Mouse (Mus musculus) forebrain, embryonic 11.5 days (tissue): Measurements from ENCODE around the gene Cap2. TPM values are rescaled to one million over a fixed set of nuclear protein-coding genes. Genes with fewer than 3 reads are reported as not detected.

Experiments used
- ATAC-seq: fragments of 200-750 bp; cut with Nextera tagmentation; replicated peaks from 2 replicates; pipeline ENCODE4 v1.8.0; 2017; ENCODE audit warnings: moderate TSS enrichment; ENCODE audit not compliant: low FRiP score
- DNase-seq: peaks from one replicate; pipeline ENCODE4 v3.0.0-alpha.2; 2017; ENCODE audit warnings: low spot score
- H3K27ac ChIP-seq: fragments of 300-500 bp; sonication (generic); 2 replicates; pipeline ENCODE4 v1.5.1; 2014; ENCODE audit warnings: low read depth, low read length
- H3K27me3 ChIP-seq: fragments of 300-500 bp; sonication (generic); 2 replicates; pipeline ENCODE4 v1.6.1; 2014; ENCODE audit warnings: mild to moderate bottlenecking, low read length, mixed read lengths; ENCODE audit not compliant: control insufficient read depth, insufficient read depth
- H3K36me3 ChIP-seq: fragments of 300-500 bp; sonication (generic); 2 replicates; pipeline ENCODE4 v1.6.1; 2014; ENCODE audit warnings: mild to moderate bottlenecking, low read length, moderate library complexity, mixed read lengths; ENCODE audit not compliant: control insufficient read depth, insufficient read depth
- H3K4me1 ChIP-seq: fragments of 300-500 bp; sonication (generic); replicated peaks from 2 replicates; pipeline ENCODE4 v1.6.1; 2014; ENCODE audit warnings: low read length, mixed read lengths; ENCODE audit not compliant: control insufficient read depth, insufficient read depth
- H3K4me2 ChIP-seq: fragments of 300-500 bp; sonication (generic); 2 replicates; pipeline ENCODE4 v1.6.1; 2014; ENCODE audit warnings: low read depth, mild to moderate bottlenecking, low read length, moderate library complexity, mixed read lengths; ENCODE audit not compliant: severe bottlenecking
- H3K4me3 ChIP-seq: fragments of 300-500 bp; sonication (generic); 2 replicates; pipeline ENCODE4 v1.5.1; 2014; ENCODE audit warnings: low read depth, low read length
- H3K9ac ChIP-seq: fragments of 300-500 bp; sonication (generic); 2 replicates; pipeline ENCODE4 v1.6.1; 2014; ENCODE audit warnings: low read length
- H3K9me3 ChIP-seq: fragments of 300-500 bp; sonication (generic); 2 replicates; pipeline ENCODE4 v1.6.1; 2016; ENCODE audit warnings: low read length, mixed read lengths; ENCODE audit not compliant: control insufficient read depth
- WGBS: fragments of 180-500 bp; shearing (Covaris S2); extraction: QIAGEN DNeasy Blood & Tissue Kit; methylation state at CpG from one replicate; pipeline ENCODE4 v1.1.7; 2014; 5-methylcytosine and 5-hydroxymethylcytosine counted together
- polyA plus RNA-seq: library from polyadenylated mRNA; unstranded; fragments of >200 nt; fragmentation: Nextera tagmentation; extraction: Ambion mirVana; gene quantifications from 2 replicates; pipeline ENCODE4 v1.2.1, GENCODE M21; 2014

Cap2 gene
- polyA plus RNA-seq, 1 experiment from 2014 or later, result 8.3 TPM

GRCm38 (mm10) chr13:46659211-46659610 is 157.6 kb downstream of the Cap2 start:
- Histone ChIP-seq H3K4me3 (no peak overlapping the region), H3K27ac (no peak overlapping the region), H3K36me3 (no peaks in the 10 kb centered on the region), H3K9me3 (no peaks in the 10 kb centered on the region), H3K27me3 (no peaks in the 10 kb centered on the region), H3K9ac (no peak overlapping the region), H3K4me1 (no peaks in the 10 kb centered on the region), H3K4me2 (no peak overlapping the region)
- WGBS, result 89% methylated on average over 5 of the region's 5 CpGs
- DNase-seq, result no peak
- no peak for ATAC-seq

DNA sequence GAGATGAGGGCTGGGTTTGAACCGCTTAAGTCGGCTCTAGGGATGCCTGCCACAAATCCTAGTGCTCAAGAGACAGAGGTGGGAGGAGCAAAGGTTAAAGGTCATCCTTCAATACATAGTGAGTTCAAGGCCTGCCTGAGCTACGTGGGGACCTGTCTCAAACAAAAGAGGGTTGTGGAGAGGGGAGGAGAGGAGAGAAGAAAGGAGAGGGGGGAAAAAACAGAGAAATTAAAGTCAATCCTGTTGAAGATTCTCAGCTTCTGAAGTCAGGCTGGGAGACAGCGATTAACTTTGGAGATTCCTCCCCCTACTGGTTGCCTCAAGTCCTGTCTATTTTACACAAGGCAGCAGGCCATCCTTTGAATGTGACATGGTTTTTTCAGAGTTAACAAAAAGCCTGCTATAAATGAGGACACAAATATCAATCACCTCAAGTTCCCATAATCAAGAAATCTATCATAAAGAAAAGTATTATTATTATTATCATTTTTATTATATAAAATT is 161.9 kb downstream of the Cap2 start:
- no peak overlapping the region for H3K27ac ChIP-seq
- WGBS, result 28% methylated on average over 4 of the region's 4 CpGs
- H3K27me3 ChIP-seq, result no peaks in the 10 kb centered on the region
- ATAC-seq (no peak), DNase-seq (no peak)
- no peaks in the 10 kb centered on the region for H3K36me3 ChIP-seq
- no peak overlapping the region for H3K9ac ChIP-seq
- H3K4me3 ChIP-seq, result no peak overlapping the region
- no peaks in the 10 kb centered on the region for H3K4me1 ChIP-seq
- no peaks in the 10 kb centered on the region for H3K9me3 ChIP-seq
- no peak overlapping the region for H3K4me2 ChIP-seq

GRCm38 (mm10) chr13:46669048-46669619 is 167.5 kb downstream of the Cap2 start, which contains the start of gene Fam8a1:
Gene Fam8a1 (plus strand): TSS chr13:46669522.
- DNase-seq, result peak; percentile 96
- Histone ChIP-seq H3K9me3 (no peaks in the 10 kb centered on the region), H3K4me1 (peaks cover 6% of the 10 kb centered on the region), H3K36me3 (no peaks in the 10 kb centered on the region; the same call in 1 of the 2 replicates), H3K27ac (peak within 1 kb of the TSS; percentile 66), H3K27me3 (no peaks in the 10 kb centered on the region), H3K9ac (peak within 1 kb of the TSS; percentile 87), H3K4me2 (peak within 1 kb of the TSS; percentile 80), H3K4me3 (peak within 1 kb of the TSS; percentile 89)
- ATAC-seq, result peak; percentile 93
- under 1% methylated on average over 39 of the region's 46 CpGs for WGBS

DNA sequence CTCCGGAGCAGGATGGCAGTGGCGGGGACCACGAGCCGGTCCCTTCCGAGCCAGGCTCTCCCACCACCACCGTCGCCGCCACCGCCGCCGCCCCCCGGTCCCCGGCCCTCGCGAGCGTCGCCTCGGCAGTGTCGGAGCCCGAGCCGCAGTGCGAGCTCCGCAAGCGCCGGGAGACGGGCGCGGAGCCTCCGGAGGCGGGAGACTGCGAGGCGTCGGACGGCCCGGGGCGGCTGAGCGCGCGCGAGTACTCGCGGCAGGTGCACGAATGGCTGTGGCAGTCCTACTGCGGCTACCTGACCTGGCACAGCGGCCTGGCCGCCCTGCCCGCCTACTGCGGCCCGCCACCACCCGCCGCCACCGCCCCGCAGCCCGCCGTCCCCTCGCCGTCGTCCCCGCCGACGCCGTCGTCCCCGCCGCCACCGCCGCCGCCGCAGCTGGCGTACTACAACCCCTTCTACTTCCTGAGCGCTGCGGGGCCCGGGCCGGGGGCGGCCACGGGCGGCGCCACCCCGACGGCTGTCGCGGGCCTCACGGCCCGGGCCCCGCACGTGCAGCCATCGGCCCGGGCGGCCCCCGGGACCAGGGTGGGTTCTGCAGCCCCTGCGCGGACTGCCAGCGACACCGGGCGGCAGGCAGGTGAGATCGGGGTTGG is 168.1 kb downstream of the Cap2 start:
- Histone ChIP-seq H3K27me3 (no peaks in the 10 kb centered on the region), H3K27ac (peak overlapping the region; percentile 66), H3K4me3 (peak overlapping the region; percentile 89), H3K4me2 (peak overlapping the region; percentile 80), H3K4me1 (peaks cover 6% of the 10 kb centered on the region), H3K36me3 (no peaks in the 10 kb centered on the region; the same call in 1 of the 2 replicates), H3K9me3 (no peaks in the 10 kb centered on the region), H3K9ac (peak overlapping the region; percentile 87)
- ATAC-seq, result peak; percentile 69
- DNase-seq, result peak; percentile 75
- WGBS, result under 1% methylated on average over 64 of the region's 96 CpGs

- H3K36me3 ChIP-seq, result no peaks in the 10 kb centered on the region; the same call in 1 of the 2 replicates
- DNase-seq, result no peak
- peaks cover 6% of the 10 kb centered on the region for H3K4me1 ChIP-seq
- H3K9me3 ChIP-seq, result no peaks in the 10 kb centered on the region
- peak overlapping the region; percentile 80 for H3K4me2 ChIP-seq
- WGBS, result 69% methylated on average over 9 of the region's 9 CpGs
- H3K27me3 ChIP-seq, result no peaks in the 10 kb centered on the region
- peak overlapping the region; percentile 87 for H3K9ac ChIP-seq
- H3K4me3 ChIP-seq, result peak overlapping the region; percentile 89
- H3K27ac ChIP-seq, result no peak overlapping the region
- no peak for ATAC-seq
Measured at GRCm38 (mm10) chr13:46670514-46670913, 168.9 kb downstream of the Cap2 start.

DNA sequence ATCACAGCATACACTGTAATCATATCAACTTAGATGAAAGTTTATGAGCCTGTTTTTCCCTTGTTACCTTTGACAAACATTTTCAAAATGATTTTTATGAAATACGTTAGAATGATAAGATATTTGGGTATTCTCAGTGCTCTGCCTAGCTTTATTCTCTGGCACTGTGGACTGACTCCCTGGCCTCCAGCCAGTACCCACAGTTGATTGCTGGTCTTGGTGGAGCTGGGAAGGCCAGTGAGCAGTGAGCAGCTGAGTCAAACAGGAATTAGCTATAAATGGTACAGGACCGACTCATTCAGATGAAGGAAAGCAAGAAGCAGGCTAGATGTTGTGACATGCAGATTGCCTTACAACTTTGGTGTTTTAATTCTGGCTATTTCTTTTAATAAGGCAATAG is 173.0 kb downstream of the Cap2 start:
- WGBS, result 91% methylated on average over 2 of the region's 2 CpGs
- DNase-seq (no peak), ATAC-seq (no peak)
- peaks cover 6% of the 10 kb centered on the region for H3K4me1 ChIP-seq
- H3K4me3 ChIP-seq, result no peak overlapping the region
- H3K4me2 ChIP-seq, result no peak overlapping the region
- H3K9ac ChIP-seq, result no peak overlapping the region
- no peak overlapping the region for H3K27ac ChIP-seq
- H3K9me3 ChIP-seq, result no peaks in the 10 kb centered on the region
- no peaks in the 10 kb centered on the region for H3K27me3 ChIP-seq
- H3K36me3 ChIP-seq, result no peaks in the 10 kb centered on the region; the same call in 1 of the 2 replicates

- Histone ChIP-seq H3K36me3 (no peaks in the 10 kb centered on the region; the same call in 1 of the 2 replicates), H3K4me3 (no peak overlapping the region), H3K9ac (no peak overlapping the region), H3K9me3 (no peaks in the 10 kb centered on the region), H3K4me1 (no peaks in the 10 kb centered on the region), H3K27me3 (no peaks in the 10 kb centered on the region), H3K4me2 (no peak overlapping the region), H3K27ac (no peak overlapping the region)
- ATAC-seq (no peak), DNase-seq (no peak)
- WGBS, result 83% methylated on average over 4 of the region's 4 CpGs
Measured at GRCm38 (mm10) chr13:46677721-46678120, 176.1 kb downstream of the Cap2 start.

DNA sequence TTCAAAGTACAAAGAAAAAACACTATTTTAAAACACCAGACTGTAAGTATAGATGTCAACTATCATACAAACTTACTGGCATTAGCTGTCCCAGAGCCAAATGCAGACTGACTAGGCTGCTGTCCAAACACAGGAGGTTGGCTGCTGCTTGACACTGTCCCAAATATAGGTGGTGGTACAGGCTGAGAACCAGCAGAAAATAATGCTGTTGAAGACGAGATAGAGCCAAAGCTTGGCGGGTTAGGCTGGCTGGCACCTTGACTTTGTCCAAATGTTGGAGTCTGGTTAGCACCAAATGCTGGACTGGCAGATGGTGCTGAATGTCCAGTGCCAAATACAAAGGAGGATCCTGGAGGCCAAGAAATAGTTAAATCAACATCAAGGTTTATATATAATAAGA is 181.3 kb downstream of the Cap2 start:
- DNase-seq (no peak), ATAC-seq (no peak)
- no peaks in the 10 kb centered on the region for H3K4me1 ChIP-seq
- H3K4me3 ChIP-seq, result no peak overlapping the region
- H3K27ac ChIP-seq, result no peak overlapping the region
- no peaks in the 10 kb centered on the region for H3K9me3 ChIP-seq
- peaks cover 3% of the 10 kb centered on the region; the same call in 1 of the 2 replicates for H3K36me3 ChIP-seq
- H3K27me3 ChIP-seq, result no peaks in the 10 kb centered on the region
- 94% methylated on average over 2 of the region's 2 CpGs for WGBS
- H3K4me2 ChIP-seq, result no peak overlapping the region
- H3K9ac ChIP-seq, result no peak overlapping the region
